ENCODE assay signal across 19 mouse cellular contexts in the genomic region with DNA sequence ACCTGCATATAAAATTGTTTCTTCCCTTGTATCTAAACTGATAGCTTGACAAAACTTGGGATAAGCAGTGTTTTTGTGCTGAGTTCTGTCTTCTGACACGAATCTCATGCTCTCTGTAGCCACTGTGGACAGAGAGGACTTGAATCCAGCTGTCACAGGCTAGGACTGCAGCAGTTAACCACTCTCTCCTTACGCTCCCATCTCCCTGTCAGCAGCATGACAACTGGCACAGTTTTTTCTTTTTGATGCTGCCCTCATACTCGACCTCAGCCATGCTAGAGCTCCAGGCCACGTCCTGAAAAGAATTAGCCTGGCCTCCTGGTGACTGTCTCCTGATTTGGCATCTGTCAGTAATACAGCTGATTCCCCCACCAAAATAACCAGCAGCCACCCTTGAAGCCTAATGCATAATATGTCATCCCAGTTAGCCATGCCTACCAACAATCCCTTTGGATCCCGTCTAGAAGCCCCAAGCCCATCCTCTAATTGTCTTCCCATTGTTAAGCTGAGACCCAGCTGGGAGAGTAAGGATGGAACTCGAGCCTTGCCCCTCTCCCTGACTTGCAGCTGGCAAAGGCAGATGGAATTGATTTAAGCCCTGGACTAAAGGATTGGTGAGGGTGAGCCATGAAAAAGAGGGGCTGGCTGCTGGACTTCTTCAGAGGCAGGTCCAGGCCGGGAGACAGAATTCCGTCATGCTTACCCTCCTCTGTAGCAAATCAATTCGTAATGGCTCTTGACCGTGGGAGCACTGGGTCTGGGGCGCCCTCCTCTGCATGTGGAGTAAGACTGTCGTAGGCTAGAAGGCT. TPM values are rescaled to one million over a fixed set of nuclear protein-coding genes. Genes with fewer than 3 reads are reported as not detected.
DNase-seq lines count a peak whose midpoint lies in the region; ATAC-seq and TF ChIP-seq lines count a peak whose summit lies in the region.
"Had no signal": no experiment of that assay in that cellular context is flagged by ENCODE, and none has a peak within 500 bp of the region (broad histone marks: within the 10 kb centered on the region; RNA-seq: fewer than 3 reads in every experiment).

No protein-coding gene starts in this region.

- H3K4me3 ChIP-seq in embryonic facial prominence, embryonic 11.5 days (ENCODE audit: low read depth, low read length) = no peak overlapping the region
- H3K4me3 ChIP-seq in hindbrain, embryonic 16.5 days (ENCODE audit: low read length) = no peak overlapping the region
- H3K4me3 ChIP-seq in midbrain, postnatal 0 days (ENCODE audit: low read depth, low read length) = no peak overlapping the region
- H3K4me3 ChIP-seq in liver, embryonic 12.5 days = no peak overlapping the region

- peaks cover 4% of the 10 kb centered on the region for H3K36me3 ChIP-seq in embryonic facial prominence, embryonic 11.5 days (replicated peaks; ENCODE audit: control insufficient read depth, insufficient read depth, low read depth, low read length)
- H3K36me3 ChIP-seq in hindbrain, embryonic 16.5 days (ENCODE audit: control insufficient read depth, insufficient read depth, low read length) = peaks cover 37% of the 10 kb centered on the region
- H3K36me3 ChIP-seq in midbrain, postnatal 0 days (ENCODE audit: insufficient read depth, low read length) = peaks cover 51% of the 10 kb centered on the region
- peaks cover 89% of the 10 kb centered on the region for H3K36me3 ChIP-seq in liver, embryonic 12.5 days

- no peak overlapping the region for H3K4me2 ChIP-seq in embryonic facial prominence, embryonic 11.5 days (ENCODE audit: low read depth, low read length)
- no peak overlapping the region for H3K4me2 ChIP-seq in hindbrain, embryonic 16.5 days (ENCODE audit: low read length)
- H3K4me2 ChIP-seq in midbrain, postnatal 0 days (ENCODE audit: low read depth, low read length, poor library complexity, severe bottlenecking) = no peak overlapping the region
- H3K4me2 ChIP-seq in liver, embryonic 12.5 days = no peak overlapping the region

- H3K27me3 ChIP-seq in embryonic facial prominence, embryonic 11.5 days (ENCODE audit: control insufficient read depth, insufficient read depth, low read length) = no peaks in the 10 kb centered on the region
- no peaks in the 10 kb centered on the region for H3K27me3 ChIP-seq in hindbrain, embryonic 16.5 days (replicated peaks; ENCODE audit: control insufficient read depth, insufficient read depth, low read length)
- H3K27me3 ChIP-seq in midbrain, postnatal 0 days (ENCODE audit: insufficient read depth, low read length) = no peaks in the 10 kb centered on the region
- H3K27me3 ChIP-seq in liver, embryonic 12.5 days (replicated peaks) = no peaks in the 10 kb centered on the region

- peak; percentile 75 for ATAC-seq in embryonic facial prominence, embryonic 11.5 days (replicated peaks; ENCODE audit: insufficient number of reproducible peaks, low FRiP score, low TSS enrichment, low read depth)
- ATAC-seq in hindbrain, embryonic 16.5 days = peak; percentile 50; the same call in 1 of the 2 replicates
- no peak for ATAC-seq in midbrain, postnatal 0 days (ENCODE audit: low FRiP score)
- no peak for ATAC-seq in liver, embryonic 12.5 days

- H3K9me3 ChIP-seq in embryonic facial prominence, embryonic 11.5 days (replicated peaks; ENCODE audit: control insufficient read depth, low read length) = no peaks in the 10 kb centered on the region
- H3K9me3 ChIP-seq in hindbrain, embryonic 16.5 days (ENCODE audit: control insufficient read depth, low read length) = no peaks in the 10 kb centered on the region
- no peaks in the 10 kb centered on the region for H3K9me3 ChIP-seq in midbrain, postnatal 0 days (ENCODE audit: low read length)
- no peaks in the 10 kb centered on the region for H3K9me3 ChIP-seq in liver, embryonic 12.5 days (replicated peaks)

- no peak overlapping the region for H3K27ac ChIP-seq in embryonic facial prominence, embryonic 11.5 days (replicated peaks; ENCODE audit: low read depth, low read length)
- H3K27ac ChIP-seq in hindbrain, embryonic 16.5 days (ENCODE audit: low read depth, low read length) = no peak overlapping the region
- no peak overlapping the region for H3K27ac ChIP-seq in midbrain, postnatal 0 days (ENCODE audit: low read depth, low read length)
- H3K27ac ChIP-seq in liver, embryonic 12.5 days = no peak overlapping the region

- 43% methylated on average over 12 of the region's 12 CpGs for WGBS in embryonic facial prominence, embryonic 11.5 days
- 30% methylated on average over 12 of the region's 12 CpGs for WGBS in hindbrain, embryonic 16.5 days
- 28% methylated on average over 12 of the region's 12 CpGs for WGBS in midbrain, postnatal 0 days
- WGBS in liver, embryonic 12.5 days (ENCODE audit: insufficient replicate concordance) = 79% methylated on average over 12 of the region's 12 CpGs

- 0 out of 2 replicates have a peak, but pooled peaks have one; percentile 12 for TF ChIP-seq CTCF in midbrain, postnatal 0 days (IDR thresholded peaks at IDR 0.05)

- intact Hi-C loops in heart, postnatal 14 days (cut with DNase I) = no loop called here

- H3K4me1 ChIP-seq in embryonic facial prominence, embryonic 11.5 days (ENCODE audit: control insufficient read depth, insufficient read depth, low read length) = no peaks in the 10 kb centered on the region; the same call in 1 of the 2 replicates
- H3K4me1 ChIP-seq in hindbrain, embryonic 16.5 days (ENCODE audit: control insufficient read depth, insufficient read depth, low read depth, low read length) = no peaks in the 10 kb centered on the region
- no peaks in the 10 kb centered on the region for H3K4me1 ChIP-seq in midbrain, postnatal 0 days (ENCODE audit: insufficient read depth, low read length)
- H3K4me1 ChIP-seq in liver, embryonic 12.5 days = no peaks in the 10 kb centered on the region

- H3K9ac ChIP-seq in embryonic facial prominence, embryonic 11.5 days (replicated peaks; ENCODE audit: low read length) = no peak overlapping the region
- H3K9ac ChIP-seq in hindbrain, embryonic 16.5 days (ENCODE audit: low read depth, low read length) = no peak overlapping the region
- H3K9ac ChIP-seq in midbrain, postnatal 0 days (replicated peaks; ENCODE audit: low read length, poor library complexity, severe bottlenecking) = no peak overlapping the region
- no peak overlapping the region for H3K9ac ChIP-seq in liver, embryonic 12.5 days

- DNase-seq in heart, adult 11 months = peak; percentile 85
- DNase-seq in heart, postnatal 14 days = no peak
- peak; percentile 75 for DNase-seq in embryonic facial prominence, embryonic 11.5 days (ENCODE audit: low spot score)
- DNase-seq in midbrain, postnatal 0 days (ENCODE audit: low spot score) = peak; percentile 57
- no peak for DNase-seq in cerebellum, adult 9-11 months
- no peak for DNase-seq in ovary, postnatal 36 days (ENCODE audit: low spot score)
- DNase-seq: adrenal gland, postnatal 25 days; cerebellum, adult 18-20 months; heart, adult 18-20 months; heart, postnatal 36 days; kidney, adult 18-20 months; lung, adult 2 months; right cerebral cortex, postnatal 25 days; thymus, adult 2 months had no signal

RNA-seq across cellular contexts. Expression of a gene that starts 29.2 kb away (rescaled TPM):
- total RNA-seq in heart, postnatal 14 days (2021) = not detected
- not detected in 2 replicates for polyA plus RNA-seq in embryonic facial prominence, embryonic 11.5 days (2014; fragmentation: Nextera tagmentation; extraction: Ambion mirVana)
- polyA plus RNA-seq in hindbrain, embryonic 16.5 days (2015; fragmentation: Nextera tagmentation; extraction: Ambion mirVana) = 0.12 and 0.14 TPM in 2 replicates
- total RNA-seq in midbrain, postnatal 0 days (2014; rRNA removed) = 0.14 TPM in 1 of 2 replicates, not detected in the other
- polyA plus RNA-seq in midbrain, postnatal 0 days (2015; fragmentation: Nextera tagmentation; extraction: Ambion mirVana) = 0.15 and 0.31 TPM in 2 replicates
- polyA plus RNA-seq in liver, embryonic 12.5 days (2016; fragmentation: Nextera tagmentation; extraction: Ambion mirVana) = not detected in 2 replicates
- total RNA-seq: adrenal gland, postnatal 25 days; heart, adult 18-20 months; heart, postnatal 36 days; layer of hippocampus, adult 8-10 months; left cerebral cortex, postnatal 36 days; neutrophil, adult 5-6 weeks had no signal

RNA-seq across cellular contexts. Expression of a gene that starts 29.4 kb away (rescaled TPM):
- total RNA-seq in heart, postnatal 14 days (2021) = 100 to 1,000 TPM; 121 to 122 TPM
- 562 and 576 TPM in 2 replicates for polyA plus RNA-seq in embryonic facial prominence, embryonic 11.5 days (2014; fragmentation: Nextera tagmentation; extraction: Ambion mirVana)
- polyA plus RNA-seq in hindbrain, embryonic 16.5 days (2015; fragmentation: Nextera tagmentation; extraction: Ambion mirVana) = 399 and 420 TPM in 2 replicates
- total RNA-seq in midbrain, postnatal 0 days (2014; rRNA removed) = 196 and 209 TPM in 2 replicates
- polyA plus RNA-seq in midbrain, postnatal 0 days (2015; fragmentation: Nextera tagmentation; extraction: Ambion mirVana) = 433 and 436 TPM in 2 replicates
- polyA plus RNA-seq in liver, embryonic 12.5 days (2016; fragmentation: Nextera tagmentation; extraction: Ambion mirVana) = 367 and 374 TPM in 2 replicates

RNA-seq across cellular contexts. Expression of a gene that starts 46.4 kb away (rescaled TPM):
- total RNA-seq in heart, postnatal 14 days (2021) = 10 to 100 TPM; 12.5 to 15.0 TPM
- polyA plus RNA-seq in embryonic facial prominence, embryonic 11.5 days (2014; fragmentation: Nextera tagmentation; extraction: Ambion mirVana) = 21.2 and 23.3 TPM in 2 replicates
- 159 and 170 TPM in 2 replicates for polyA plus RNA-seq in hindbrain, embryonic 16.5 days (2015; fragmentation: Nextera tagmentation; extraction: Ambion mirVana)
- 322 and 393 TPM in 2 replicates for total RNA-seq in midbrain, postnatal 0 days (2014; rRNA removed)
- polyA plus RNA-seq in midbrain, postnatal 0 days (2015; fragmentation: Nextera tagmentation; extraction: Ambion mirVana) = 186 and 194 TPM in 2 replicates
- polyA plus RNA-seq in liver, embryonic 12.5 days (2016; fragmentation: Nextera tagmentation; extraction: Ambion mirVana) = 14.7 and 15.2 TPM in 2 replicates

RNA-seq across cellular contexts. Expression of a gene that starts 46.5 kb away (rescaled TPM):
- 10 to 100 TPM; 29.9 to 30.3 TPM for total RNA-seq in heart, postnatal 14 days (2021)
- polyA plus RNA-seq in embryonic facial prominence, embryonic 11.5 days (2014; fragmentation: Nextera tagmentation; extraction: Ambion mirVana) = 16.4 and 18.3 TPM in 2 replicates
- polyA plus RNA-seq in hindbrain, embryonic 16.5 days (2015; fragmentation: Nextera tagmentation; extraction: Ambion mirVana) = 35.0 and 39.4 TPM in 2 replicates
- 35.5 and 38.0 TPM in 2 replicates for total RNA-seq in midbrain, postnatal 0 days (2014; rRNA removed)
- 37.2 and 40.1 TPM in 2 replicates for polyA plus RNA-seq in midbrain, postnatal 0 days (2015; fragmentation: Nextera tagmentation; extraction: Ambion mirVana)
- polyA plus RNA-seq in liver, embryonic 12.5 days (2016; fragmentation: Nextera tagmentation; extraction: Ambion mirVana) = 10.3 and 10.8 TPM in 2 replicates

Comparison
In these comparisons a context has a peak if more than half of its experiments do, and no peak if none do; other contexts are left out.
1. DNase-seq: peak in heart, adult 11 months (single experiment), embryonic facial prominence, embryonic 11.5 days (single experiment) and midbrain, postnatal 0 days (single experiment); none in heart, postnatal 14 days (0 of 2), cerebellum, adult 9-11 months (single experiment) and ovary, postnatal 36 days (single experiment).
2. ATAC-seq: peak in embryonic facial prominence, embryonic 11.5 days (single experiment) and hindbrain, embryonic 16.5 days (single experiment); none in midbrain, postnatal 0 days (single experiment) and liver, embryonic 12.5 days (single experiment).